Mouse (Mus musculus) activated CD4-positive, CD25-positive, alpha-beta regulatory T cell, adult 4 months (primary cell): ENCODE results near the gene Zbtb46. TPM values are rescaled to one million over a fixed set of nuclear protein-coding genes. Genes with fewer than 3 reads are reported as not detected.

Experiments used
- ATAC-seq: one replicate; pipeline ENCODE4 v1.8.0; 2017
- polyA plus RNA-seq, 2 experiments: library from polyadenylated mRNA; unstranded; fragments of 100-300 nt; shearing (Covaris generic); gene quantifications; one replicate each; pipeline ENCODE4 v1.2.1; 2017

Zbtb46 gene
- polyA plus RNA-seq, 2 experiments from 2014 or later, result 2.5 to 4.3 TPM

DNA sequence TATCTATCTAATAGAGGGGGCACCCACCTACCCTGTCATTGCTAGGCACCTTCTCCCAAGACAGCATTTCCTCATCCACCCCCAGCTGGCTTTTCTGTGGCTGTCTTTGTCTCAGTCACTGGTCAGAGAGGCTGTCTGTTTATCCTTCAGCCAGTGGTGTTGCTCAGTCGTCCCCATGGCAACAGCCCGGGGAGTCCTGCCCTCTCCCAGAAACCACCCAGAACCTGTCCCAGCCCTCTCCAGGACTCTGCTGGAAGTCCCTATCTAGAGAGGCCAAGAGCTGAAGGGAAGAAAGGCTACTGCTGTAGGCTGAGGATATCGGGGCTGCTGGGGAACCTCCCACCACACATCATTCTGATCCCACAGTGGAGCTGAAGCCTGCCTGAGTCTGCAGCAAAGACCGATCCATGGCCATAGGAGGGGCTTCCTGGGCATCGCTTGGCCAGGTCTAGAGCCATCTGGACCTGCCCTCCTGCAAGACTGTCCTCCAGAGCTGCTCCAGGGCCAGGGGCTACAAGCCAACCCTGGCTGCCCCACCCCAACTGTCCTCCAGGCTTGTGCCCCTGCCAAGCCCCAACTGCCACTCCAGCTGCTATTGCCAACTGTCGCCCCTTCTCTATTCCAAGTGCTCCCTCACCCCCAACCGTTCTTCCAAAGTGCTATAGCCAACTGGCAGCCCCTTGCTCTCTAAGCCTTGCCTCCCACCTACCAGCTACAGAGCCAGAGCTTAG lies 3.9 kb upstream of the Zbtb46 start:
- ATAC-seq, result no peak

DNA sequence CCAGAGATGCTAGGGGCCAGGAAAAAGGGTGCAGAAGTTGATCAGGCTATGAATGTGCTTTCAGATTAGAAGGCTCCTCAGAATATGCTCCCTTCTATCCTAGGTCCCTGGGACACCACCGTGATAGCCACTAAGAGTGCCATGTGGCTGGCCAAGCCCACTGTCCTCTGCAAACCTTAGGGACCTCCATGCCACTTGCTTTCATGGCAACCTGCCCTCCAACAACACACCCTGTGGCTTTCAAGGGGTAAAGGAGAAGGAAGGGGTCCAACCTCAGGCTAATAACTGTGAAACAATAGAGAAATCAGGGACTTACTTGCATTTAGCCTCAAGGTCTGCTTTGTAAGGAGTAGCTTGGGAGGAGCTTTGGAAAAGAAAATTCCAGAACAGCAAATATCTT lies 3.4 kb upstream of the Zbtb46 start:
- ATAC-seq, result no peak

GRCm38 (mm10) chr2:181461536-181462100 lies 2.4 kb upstream of the Zbtb46 start:
- ATAC-seq, result no peak

- ATAC-seq, result peak; percentile 22
Observed at GRCm38 (mm10) chr2:181459673-181460621, 721 bp upstream of the Zbtb46 start.

GRCm38 (mm10) chr2:181458411-181459152 lies 644 bp downstream of the Zbtb46 start:
- peak; percentile 21 for ATAC-seq

DNA sequence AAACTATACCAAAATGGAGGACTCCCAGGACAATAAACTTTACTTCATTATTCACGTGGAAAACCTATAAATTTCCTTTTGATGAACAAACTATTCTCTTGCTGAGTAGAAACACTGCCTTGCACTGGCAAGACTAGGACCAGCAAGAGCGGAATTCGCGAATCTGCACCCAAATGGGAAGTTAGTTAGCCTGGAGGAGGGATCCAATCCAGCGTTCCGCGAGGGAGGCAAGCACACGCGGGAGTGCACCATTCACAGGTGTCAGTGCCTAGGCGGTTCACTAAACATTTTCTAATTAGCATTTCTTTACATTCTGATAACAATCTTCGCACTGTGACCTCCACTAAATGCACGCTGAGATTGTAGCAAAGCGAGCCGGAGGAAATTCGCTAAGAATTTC lies 1.4 kb downstream of the Zbtb46 start:
- no peak for ATAC-seq

DNA sequence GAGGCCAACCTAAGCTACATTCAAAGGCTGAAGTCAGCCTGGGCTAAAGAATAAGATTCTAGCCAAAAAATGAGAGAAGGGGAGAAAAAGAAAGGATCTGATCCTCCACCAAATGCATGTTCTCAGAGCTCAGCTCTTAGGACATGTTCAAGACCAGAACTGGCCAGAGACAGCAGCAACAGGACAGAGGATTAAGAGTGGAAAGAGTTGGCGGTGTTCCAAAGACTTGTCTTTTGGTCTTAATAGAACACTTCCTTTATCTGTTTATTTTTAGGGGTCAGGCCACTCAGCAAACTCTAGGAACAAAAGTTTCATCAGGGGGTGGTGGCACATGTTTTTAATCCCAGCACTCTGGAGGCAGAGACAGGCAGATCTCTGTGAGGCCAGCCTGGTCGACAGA lies 3.3 kb downstream of the Zbtb46 start:
- no peak for ATAC-seq

GRCm38 (mm10) chr2:181453274-181453673 lies 6.0 kb downstream of the Zbtb46 start:
- ATAC-seq, result no peak

- no peak for ATAC-seq
Observed at GRCm38 (mm10) chr2:181452181-181452580, 7.0 kb downstream of the Zbtb46 start.

DNA sequence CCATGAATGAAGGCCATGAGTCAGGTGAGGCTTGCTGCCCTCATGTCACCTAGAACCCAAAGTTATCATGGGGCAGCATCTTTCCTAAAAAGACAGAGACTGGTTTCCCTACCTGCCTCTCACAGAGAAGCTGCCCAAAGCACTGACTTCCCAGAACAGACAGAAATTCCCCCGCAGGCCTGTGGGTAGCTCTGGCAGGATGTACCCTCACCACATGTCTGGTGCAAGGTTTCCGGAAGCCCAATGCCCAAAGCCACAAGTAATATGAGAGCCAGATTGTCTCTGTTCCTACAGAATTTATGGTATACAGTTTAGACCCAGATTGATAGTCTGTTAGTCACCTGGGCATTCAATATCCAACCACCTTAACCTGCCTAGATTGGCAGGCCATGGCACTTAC lies 16.2 kb downstream of the Zbtb46 start:
- ATAC-seq, result peak; percentile 57

GRCm38 (mm10) chr2:181438176-181438575 lies 21.1 kb downstream of the Zbtb46 start:
- no peak for ATAC-seq

DNA sequence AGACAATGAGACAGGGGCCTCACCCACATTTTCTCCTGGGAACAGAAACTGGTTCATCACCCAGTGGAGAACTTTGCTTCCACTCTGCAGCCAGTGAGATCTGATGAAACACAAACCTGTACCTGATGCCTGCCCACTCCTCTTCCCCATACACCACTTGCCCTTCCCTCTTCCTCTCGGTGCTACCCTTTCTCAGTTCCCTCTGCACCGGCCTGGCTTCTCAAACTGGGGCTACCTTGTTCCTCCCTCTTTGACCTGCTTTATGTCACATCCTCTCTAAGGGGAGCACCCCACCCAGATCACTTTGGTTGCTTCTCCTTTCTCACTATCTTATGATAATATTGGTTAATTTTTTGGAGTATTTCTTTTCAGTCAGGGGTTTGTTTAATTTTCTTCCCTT lies 23.0 kb downstream of the Zbtb46 start:
- no peak for ATAC-seq

- ATAC-seq, result no peak
Observed at GRCm38 (mm10) chr2:181423834-181424233, 35.4 kb downstream of the Zbtb46 start.

- ATAC-seq, result no peak
Observed at GRCm38 (mm10) chr2:181420903-181421638, 38.2 kb downstream of the Zbtb46 start.

GRCm38 (mm10) chr2:181420426-181420825 lies 38.8 kb downstream of the Zbtb46 start:
- no peak for ATAC-seq

GRCm38 (mm10) chr2:181419359-181419758 lies 39.9 kb downstream of the Zbtb46 start:
- ATAC-seq, result no peak

- ATAC-seq, result no peak
Observed at GRCm38 (mm10) chr2:181415945-181416344, 43.3 kb downstream of the Zbtb46 start.

- ATAC-seq, result no peak
Observed at GRCm38 (mm10) chr2:181413141-181413540, 46.1 kb downstream of the Zbtb46 start.

GRCm38 (mm10) chr2:181410760-181411473 lies 48.3 kb downstream of the Zbtb46 start:
- ATAC-seq, result peak; percentile 95

GRCm38 (mm10) chr2:181409643-181410042 lies 49.6 kb downstream of the Zbtb46 start:
- ATAC-seq, result no peak

DNA sequence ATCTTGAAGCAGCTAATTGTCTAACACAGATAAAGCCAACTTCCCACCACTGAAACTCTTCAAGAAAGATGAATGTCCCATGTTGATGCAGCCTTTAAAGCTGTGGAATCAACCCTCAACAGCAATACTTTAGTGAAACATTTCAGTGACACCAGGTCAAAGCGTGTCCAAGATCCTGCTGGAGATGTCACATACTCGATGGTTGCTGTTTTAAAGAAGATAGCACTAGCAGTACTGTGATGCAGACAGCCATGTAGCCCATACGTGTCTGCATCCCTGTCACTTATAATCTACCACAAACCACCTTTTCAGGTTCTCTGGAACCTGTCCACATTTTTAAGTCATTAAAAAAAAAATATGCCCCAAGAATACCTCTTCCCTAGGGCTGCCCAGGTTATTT lies 55.5 kb downstream of the Zbtb46 start:
- ATAC-seq, result no peak
